Mouse (Mus musculus): Measurements from ENCODE around the gene Asb8.

Asb8 gene

GRCm38 (mm10) chr15:98154631-98155030, 10.8 kb downstream of the Asb8 start:
- DNase-seq: no peak

DNA sequence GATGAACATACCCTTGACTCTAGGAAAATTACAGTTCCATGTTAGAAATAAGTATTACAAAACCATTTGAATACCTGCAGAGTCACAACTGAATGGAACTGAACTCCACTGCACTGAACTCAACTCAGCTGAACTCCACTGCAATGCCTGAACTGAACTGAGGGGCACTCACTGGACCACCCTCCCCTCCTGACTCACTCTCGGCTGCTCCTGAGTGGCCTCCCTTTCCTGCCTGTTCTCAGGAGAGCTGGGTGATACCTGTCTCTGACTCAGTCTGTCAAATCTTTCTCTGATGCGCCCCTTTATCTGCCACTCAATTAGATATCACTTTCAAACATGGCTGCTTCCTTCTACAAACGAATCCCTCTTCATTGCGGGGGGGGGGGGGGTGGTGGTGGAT, 11.3 kb downstream of the Asb8 start:
- no peak for DNase-seq

DNA sequence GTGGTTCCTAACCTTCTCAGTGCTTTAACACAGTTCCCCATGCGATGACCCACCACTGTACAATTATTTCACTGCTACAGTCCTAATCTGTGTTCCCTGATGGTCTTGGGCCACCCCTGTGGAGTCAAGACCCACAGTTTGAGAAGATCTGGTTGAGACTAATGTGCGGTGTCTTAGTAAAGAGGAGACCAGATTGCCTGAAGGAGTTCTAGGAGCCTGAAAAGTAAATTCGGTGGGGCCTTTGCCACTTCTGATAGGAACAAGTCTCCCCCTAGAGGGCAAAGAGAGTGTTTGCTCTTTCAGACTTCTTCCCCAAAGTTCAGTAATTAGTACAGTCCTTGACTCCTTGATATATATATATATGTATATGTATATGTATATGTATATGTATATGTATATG, 11.8 kb downstream of the Asb8 start:
- DNase-seq: peak; percentile 38

- no peak for DNase-seq
Observed at GRCm38 (mm10) chr15:98152916-98153315, 12.5 kb downstream of the Asb8 start.

- no peak for DNase-seq
Observed at GRCm38 (mm10) chr15:98149166-98149602, 16.2 kb downstream of the Asb8 start.

- DNase-seq: no peak
Observed at GRCm38 (mm10) chr15:98148356-98148755, 17.1 kb downstream of the Asb8 start.

GRCm38 (mm10) chr15:98145559-98146181, 19.8 kb downstream of the Asb8 start:
- peak; percentile 93 for DNase-seq

- DNase-seq: no peak
Observed at GRCm38 (mm10) chr15:98144861-98145507, 20.4 kb downstream of the Asb8 start.

DNA sequence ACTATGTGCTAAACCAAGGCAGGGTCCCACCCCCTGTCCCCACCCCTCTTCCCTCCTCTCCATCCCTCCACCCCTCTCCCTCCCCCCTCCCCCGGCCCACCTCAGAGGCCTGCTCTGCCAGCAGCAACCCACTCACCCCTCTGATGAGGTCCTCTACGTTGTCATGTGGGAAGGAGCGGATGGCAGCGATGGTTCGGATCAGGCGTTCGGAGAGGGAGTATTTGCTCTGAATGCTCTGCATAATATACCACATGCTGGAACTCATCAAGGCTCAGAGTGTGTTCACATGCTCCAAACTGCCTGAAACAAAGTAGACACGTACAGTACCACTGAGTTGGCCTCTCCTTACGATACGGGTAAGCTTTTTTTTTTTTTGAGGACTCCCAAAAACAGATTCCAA, 22.9 kb downstream of the Asb8 start:
- no peak for DNase-seq

DNA sequence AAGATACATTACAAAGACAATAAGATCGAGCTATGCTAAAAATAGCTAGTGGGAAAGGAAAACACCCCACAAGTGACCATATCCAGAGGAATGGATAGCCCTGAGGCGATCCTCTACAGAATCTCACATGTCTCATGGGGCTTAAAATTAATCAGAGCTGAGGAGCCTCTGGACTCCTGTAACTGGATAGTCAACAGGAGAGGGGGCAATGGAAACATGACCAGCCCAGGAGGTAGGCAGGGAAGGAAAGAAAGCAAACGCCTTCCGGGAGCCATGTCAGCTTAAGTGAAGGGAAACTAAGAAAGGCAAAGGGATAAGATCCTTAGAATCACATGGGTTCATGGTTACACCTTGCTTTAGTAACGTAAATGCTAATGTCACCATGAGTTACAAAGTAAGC, 24.6 kb downstream of the Asb8 start:
- DNase-seq: no peak

- no peak for DNase-seq
Observed at GRCm38 (mm10) chr15:98139763-98140162, 25.7 kb downstream of the Asb8 start.

- DNase-seq: no peak
Observed at GRCm38 (mm10) chr15:98136871-98137270, 28.6 kb downstream of the Asb8 start.

GRCm38 (mm10) chr15:98135671-98136070, 29.8 kb downstream of the Asb8 start:
- no peak for DNase-seq

- DNase-seq: no peak
Observed at GRCm38 (mm10) chr15:98134666-98135065, 30.8 kb downstream of the Asb8 start.

DNA sequence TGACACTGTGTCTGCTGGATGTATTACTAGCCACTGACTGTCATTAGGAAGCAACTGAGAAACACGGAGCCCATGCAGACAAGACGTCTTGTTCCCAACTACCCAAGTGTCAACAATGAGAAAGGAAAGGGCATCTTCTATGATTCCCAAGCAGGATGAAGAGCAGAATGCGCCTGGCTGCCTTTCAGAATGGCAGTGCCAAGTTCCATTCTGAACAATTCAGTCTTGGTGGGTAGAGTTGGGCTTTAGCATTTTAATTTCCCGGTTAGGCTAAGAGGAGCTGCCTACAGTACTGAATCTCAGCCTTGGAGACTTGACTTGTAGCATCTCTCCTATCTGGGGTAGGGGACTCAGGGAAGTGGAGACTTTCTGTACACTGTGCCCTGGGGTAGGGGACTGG, 31.4 kb downstream of the Asb8 start:
- no peak for DNase-seq

DNA sequence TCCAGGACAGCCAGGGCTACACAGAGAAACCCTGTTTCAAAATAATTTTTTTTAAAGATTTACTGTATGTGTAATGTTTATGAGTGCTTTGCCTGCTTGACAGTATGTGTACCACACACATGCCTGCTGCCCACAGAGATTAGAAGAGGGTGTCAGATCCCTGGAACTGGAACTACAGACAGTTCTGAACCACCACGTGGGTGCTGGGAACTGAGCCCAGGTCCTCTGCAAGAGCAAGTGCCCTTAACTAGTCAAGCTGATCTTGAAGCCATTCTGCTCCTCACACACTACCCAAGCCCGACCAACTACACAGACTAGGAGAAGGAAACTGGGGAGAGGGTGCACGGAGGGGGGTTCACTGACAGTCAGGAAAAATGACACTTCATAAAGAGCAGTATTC, 32.0 kb downstream of the Asb8 start:
- no peak for DNase-seq

DNA sequence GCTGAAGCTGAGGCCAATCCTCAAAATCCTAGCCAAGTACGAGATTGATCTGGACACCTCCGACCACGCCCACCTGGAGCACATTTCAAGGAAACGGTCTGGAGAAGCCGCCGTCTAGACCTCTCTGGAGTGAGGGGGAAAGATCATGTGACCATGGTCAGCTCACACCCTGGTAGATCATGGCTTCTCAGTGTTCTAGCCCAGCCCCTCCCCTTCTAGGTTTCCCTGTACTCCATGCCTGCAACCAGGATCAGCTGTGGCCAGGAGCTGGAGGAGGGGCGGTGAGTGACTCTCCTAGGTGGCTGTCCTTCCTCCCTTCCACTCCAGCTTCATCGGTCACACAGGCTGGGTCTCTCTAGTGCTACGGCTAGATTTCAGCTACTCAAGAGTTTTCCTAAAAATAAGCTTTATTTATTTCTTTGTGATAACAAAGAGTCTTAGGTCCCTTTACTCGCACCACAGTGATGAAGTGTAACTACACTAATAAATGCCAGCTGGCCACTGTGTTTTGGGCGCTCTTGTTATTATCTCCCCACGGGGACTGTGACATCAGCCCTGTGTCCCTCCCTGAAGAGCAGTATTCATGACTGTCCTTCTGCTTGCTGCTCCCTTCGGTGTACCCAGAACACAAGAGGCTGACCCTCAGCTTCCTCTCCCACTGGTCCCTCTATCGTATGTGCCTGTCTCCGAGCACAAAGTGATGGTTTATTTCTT, 33.3 kb downstream of the Asb8 start:
- no peak for DNase-seq

- DNase-seq: no peak
Observed at GRCm38 (mm10) chr15:98131451-98131850, 34.0 kb downstream of the Asb8 start.

DNA sequence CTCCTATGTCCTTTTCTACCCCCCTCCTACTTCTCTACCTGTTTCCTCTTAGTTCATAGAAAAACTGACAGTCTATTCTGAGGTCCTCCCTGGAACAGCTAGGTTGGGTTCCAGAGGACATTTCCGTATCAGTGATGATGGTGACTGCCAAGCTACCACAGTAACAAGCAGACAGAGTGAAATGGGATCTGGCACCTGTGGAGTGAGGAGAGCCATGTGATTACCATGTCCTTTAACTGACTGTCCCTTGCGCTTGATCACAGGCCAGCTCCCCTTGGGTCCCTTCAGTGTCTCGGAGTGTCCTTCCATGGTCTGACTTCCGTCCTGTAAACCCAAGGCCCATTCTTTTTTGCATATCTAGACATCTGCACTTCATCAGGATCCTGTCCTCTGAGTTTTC, 34.4 kb downstream of the Asb8 start:
- no peak for DNase-seq

DNA sequence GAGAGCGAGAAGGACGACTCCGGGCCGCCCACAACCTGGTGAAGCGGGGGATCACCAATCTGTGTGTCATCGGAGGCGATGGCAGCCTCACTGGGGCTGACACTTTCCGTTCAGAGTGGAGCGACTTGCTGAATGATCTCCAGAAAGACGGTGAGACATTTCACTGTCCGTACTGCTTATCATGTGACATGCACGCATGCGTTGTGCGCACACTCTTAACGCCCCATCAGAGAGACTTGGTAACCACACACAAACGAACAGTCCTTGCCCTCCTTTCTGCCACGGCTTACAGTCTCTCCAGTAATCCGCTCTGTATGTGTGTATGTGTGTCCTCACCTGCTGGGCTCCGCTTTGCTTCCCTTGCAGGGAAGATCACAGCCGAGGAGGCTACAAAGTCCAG, 44.6 kb downstream of the Asb8 start:
- no peak for DNase-seq

- no peak for DNase-seq
Observed at GRCm38 (mm10) chr15:98119363-98119762, 46.1 kb downstream of the Asb8 start.

DNA sequence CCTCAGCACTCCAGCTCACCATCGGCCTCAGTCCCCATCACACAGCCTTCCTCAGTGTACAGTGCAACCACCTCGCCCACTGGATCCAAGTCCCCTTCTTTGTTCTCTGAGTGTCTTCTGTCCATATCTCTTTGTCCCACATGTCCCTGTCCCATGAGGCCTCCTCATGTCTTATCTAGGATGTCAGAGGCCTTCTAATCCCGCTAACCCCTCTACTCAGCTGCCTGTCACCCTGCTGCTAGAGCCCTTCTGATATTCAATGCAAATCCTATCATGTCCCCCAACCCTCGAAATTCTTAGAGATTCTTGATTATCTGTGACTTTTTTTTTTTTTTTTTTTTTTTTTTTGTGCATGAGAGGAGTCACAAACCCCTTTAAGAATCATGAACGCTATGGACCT, 49.1 kb downstream of the Asb8 start:
- DNase-seq: no peak

DNA sequence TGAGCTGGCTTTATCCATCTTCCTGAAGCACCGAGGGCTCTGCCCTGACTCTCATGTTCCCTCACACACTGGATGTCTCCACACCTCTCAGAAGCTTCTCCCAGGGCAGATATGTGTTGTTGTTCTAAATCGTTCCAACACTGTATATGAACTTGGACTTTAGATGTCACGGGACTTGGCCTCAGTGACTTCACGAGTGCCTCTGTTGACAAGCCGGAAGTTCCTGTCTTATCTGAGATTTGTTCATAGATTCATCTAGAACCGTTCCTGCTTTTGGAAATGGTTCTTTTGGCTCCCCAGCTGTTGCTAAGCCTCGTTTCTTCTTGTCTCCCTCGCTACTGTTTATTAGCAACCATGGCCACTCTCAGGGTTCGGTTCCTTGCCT, 49.7 kb downstream of the Asb8 start:
- DNase-seq: no peak

Data from thymus, postnatal 14 days (tissue).